In the genomic region with DNA sequence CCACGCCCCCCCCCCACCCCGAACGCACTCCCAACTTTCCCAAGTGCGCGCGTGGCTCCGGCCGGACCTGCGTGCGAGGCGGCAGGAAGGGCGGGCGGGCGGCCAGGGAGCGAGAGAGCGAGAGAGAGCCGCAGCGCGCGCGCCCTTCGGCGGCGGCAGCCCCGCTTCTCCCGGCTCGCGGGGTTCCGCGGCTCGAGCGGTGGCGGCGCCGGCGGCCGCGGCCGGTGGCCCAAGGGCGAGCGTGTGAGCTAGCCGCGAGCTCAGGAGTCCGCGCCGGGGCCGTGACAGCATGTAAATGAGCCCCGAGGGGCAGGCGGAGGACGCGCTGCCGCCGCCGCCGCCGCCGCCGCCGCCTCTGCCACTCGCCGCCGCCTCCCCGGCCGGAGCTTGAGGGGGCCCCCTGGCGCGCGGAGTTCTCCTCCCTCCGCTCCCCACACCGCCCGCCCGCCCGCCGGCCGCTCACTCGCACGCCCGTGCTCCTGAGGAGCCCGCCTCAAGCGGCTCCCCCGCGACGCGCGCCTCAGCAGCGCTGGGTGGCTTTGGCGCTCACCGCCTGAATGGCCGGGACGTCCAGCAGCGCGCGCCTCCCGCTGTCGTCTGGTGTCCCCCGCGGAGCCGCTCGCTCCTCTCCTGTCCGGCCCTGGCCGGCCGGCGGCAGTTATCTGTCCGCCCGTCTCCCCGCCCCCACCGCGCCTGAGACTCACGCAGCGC, we compare ENCODE assay signal across 8 mouse cellular contexts. TPM values are rescaled to one million over a fixed set of nuclear protein-coding genes. Genes with fewer than 3 reads are reported as not detected.
A peak's percentile ranks its signal among the peaks of the same experiment; 100 is the strongest.
DNase-seq lines count a peak whose midpoint lies in the region; ATAC-seq and TF ChIP-seq lines count a peak whose summit lies in the region.

No protein-coding gene starts in this region.

- peaks cover 53% of the 10 kb centered on the region for H3K27me3 ChIP-seq in embryonic facial prominence, embryonic 14.5 days (replicated peaks; ENCODE audit: control insufficient read depth, insufficient read depth, low read length)
- peaks cover 37% of the 10 kb centered on the region for H3K27me3 ChIP-seq in heart, embryonic 13.5 days (replicated peaks)
- H3K27me3 ChIP-seq in kidney, embryonic 16.5 days (ENCODE audit: insufficient read depth, low read length) = peaks cover 33% of the 10 kb centered on the region
- peaks cover 19% of the 10 kb centered on the region; the same call in 1 of the 2 replicates for H3K27me3 ChIP-seq in lung, embryonic 14.5 days (ENCODE audit: insufficient read depth, low read length)
- peaks cover 50% of the 10 kb centered on the region for H3K27me3 ChIP-seq in neural tube, embryonic 15.5 days (replicated peaks)

- 36% methylated on average over 5 of the region's 109 CpGs for WGBS in embryonic facial prominence, embryonic 14.5 days
- 6% methylated on average over 29 of the region's 109 CpGs for WGBS in heart, embryonic 13.5 days
- WGBS in kidney, embryonic 16.5 days = 32% methylated on average over 28 of the region's 109 CpGs
- WGBS in lung, embryonic 14.5 days = 4% methylated on average over 40 of the region's 109 CpGs
- WGBS in neural tube, embryonic 15.5 days = 11% methylated on average over 25 of the region's 109 CpGs

- peak; percentile 67 for ATAC-seq in embryonic facial prominence, embryonic 14.5 days (ENCODE audit: low read depth)
- ATAC-seq in heart, embryonic 13.5 days (ENCODE audit: extremely low read depth, insufficient number of reproducible peaks, low FRiP score, low TSS enrichment) = peak; percentile 46; the same call in 1 of the 2 replicates
- peak; percentile 86 for ATAC-seq in kidney, embryonic 16.5 days (ENCODE audit: low FRiP score, low TSS enrichment)
- ATAC-seq in lung, embryonic 14.5 days (ENCODE audit: insufficient read depth) = peak; percentile 86
- peak; percentile 69; the same call in 1 of the 2 replicates for ATAC-seq in neural tube, embryonic 15.5 days (ENCODE audit: low FRiP score)

- no peak for TF ChIP-seq CTCF in lung, embryonic 14.5 days (IDR thresholded peaks at IDR 0.05; ENCODE audit: low read depth)

- H3K27ac ChIP-seq in embryonic facial prominence, embryonic 14.5 days (replicated peaks; ENCODE audit: low read depth, low read length) = no peak overlapping the region
- H3K27ac ChIP-seq in heart, embryonic 13.5 days (replicated peaks) = peak overlapping the region; percentile 75
- no peak overlapping the region for H3K27ac ChIP-seq in kidney, embryonic 16.5 days (ENCODE audit: low read length)
- no peak overlapping the region for H3K27ac ChIP-seq in lung, embryonic 14.5 days (ENCODE audit: low read depth)
- no peak overlapping the region for H3K27ac ChIP-seq in neural tube, embryonic 15.5 days (replicated peaks)

- H3K9me3 ChIP-seq in embryonic facial prominence, embryonic 14.5 days (ENCODE audit: control insufficient read depth, low read length) = 0 out of 2 replicates have a peak, but pooled peaks cover 3% of the 10 kb centered on the region
- no peaks in the 10 kb centered on the region for H3K9me3 ChIP-seq in heart, embryonic 13.5 days
- peaks cover 5% of the 10 kb centered on the region; the same call in 1 of the 2 replicates for H3K9me3 ChIP-seq in kidney, embryonic 16.5 days (ENCODE audit: low read length)
- no peaks in the 10 kb centered on the region for H3K9me3 ChIP-seq in lung, embryonic 14.5 days (ENCODE audit: low read depth, low read length)
- H3K9me3 ChIP-seq in neural tube, embryonic 15.5 days (replicated peaks) = no peaks in the 10 kb centered on the region

- DNase-seq in B cell, adult 2 months = peak; percentile 71 to 76
- peak; percentile 46 for DNase-seq in adrenal gland, adult 8-10 months
- DNase-seq in embryonic facial prominence, embryonic 14.5 days (ENCODE audit: low spot score) = peak; percentile 45
- peak; percentile 67 for DNase-seq in lung, embryonic 14.5 days
- peak; percentile 27 for DNase-seq in thymus, postnatal 0 days (ENCODE audit: low spot score)

- H3K4me2 ChIP-seq in embryonic facial prominence, embryonic 14.5 days (ENCODE audit: low read depth, low read length) = peak overlapping the region; percentile 74
- H3K4me2 ChIP-seq in heart, embryonic 13.5 days = peak overlapping the region; percentile 76
- H3K4me2 ChIP-seq in kidney, embryonic 16.5 days (replicated peaks; ENCODE audit: low read depth, low read length) = peak overlapping the region; percentile 71
- H3K4me2 ChIP-seq in lung, embryonic 14.5 days = peak overlapping the region; percentile 64
- H3K4me2 ChIP-seq in neural tube, embryonic 15.5 days = peak overlapping the region; percentile 76

- no peaks in the 10 kb centered on the region for H3K36me3 ChIP-seq in embryonic facial prominence, embryonic 14.5 days (ENCODE audit: control insufficient read depth, insufficient read depth, low read length)
- peaks cover 5% of the 10 kb centered on the region for H3K36me3 ChIP-seq in heart, embryonic 13.5 days
- no peaks in the 10 kb centered on the region for H3K36me3 ChIP-seq in kidney, embryonic 16.5 days (ENCODE audit: insufficient read depth, low read length)
- no peaks in the 10 kb centered on the region for H3K36me3 ChIP-seq in lung, embryonic 14.5 days (ENCODE audit: insufficient read depth)
- no peaks in the 10 kb centered on the region for H3K36me3 ChIP-seq in neural tube, embryonic 15.5 days

- H3K4me3 ChIP-seq in embryonic facial prominence, embryonic 14.5 days (ENCODE audit: low read depth, low read length) = peak overlapping the region; percentile 49
- peak overlapping the region; percentile 61 for H3K4me3 ChIP-seq in heart, embryonic 13.5 days
- H3K4me3 ChIP-seq in kidney, embryonic 16.5 days (ENCODE audit: low read length) = peak overlapping the region; percentile 52
- peak overlapping the region; percentile 46 for H3K4me3 ChIP-seq in lung, embryonic 14.5 days (ENCODE audit: low read depth, low read length)
- peak overlapping the region; percentile 52 for H3K4me3 ChIP-seq in neural tube, embryonic 15.5 days (replicated peaks)

- peak overlapping the region; percentile 37 for H3K9ac ChIP-seq in embryonic facial prominence, embryonic 14.5 days (ENCODE audit: low read depth, low read length)
- H3K9ac ChIP-seq in heart, embryonic 13.5 days = peak overlapping the region; percentile 84
- peak overlapping the region; percentile 44; the same call in 1 of the 2 replicates for H3K9ac ChIP-seq in kidney, embryonic 16.5 days (replicated peaks; ENCODE audit: low read length)
- H3K9ac ChIP-seq in lung, embryonic 14.5 days = peak overlapping the region; percentile 22; the same call in 1 of the 2 replicates
- H3K9ac ChIP-seq in neural tube, embryonic 15.5 days (replicated peaks) = peak overlapping the region; percentile 30

- H3K4me1 ChIP-seq in embryonic facial prominence, embryonic 14.5 days (ENCODE audit: control insufficient read depth, insufficient read depth, low read length) = no peaks in the 10 kb centered on the region
- H3K4me1 ChIP-seq in heart, embryonic 13.5 days = no peaks in the 10 kb centered on the region
- H3K4me1 ChIP-seq in kidney, embryonic 16.5 days (ENCODE audit: insufficient read depth, low read length) = no peaks in the 10 kb centered on the region
- H3K4me1 ChIP-seq in lung, embryonic 14.5 days (ENCODE audit: insufficient read depth) = no peaks in the 10 kb centered on the region
- peaks cover 13% of the 10 kb centered on the region for H3K4me1 ChIP-seq in neural tube, embryonic 15.5 days

RNA-seq across cellular contexts. Expression of gene Tsc22d3, which starts 1.5 kb away (rescaled TPM):
- 100 to 1,000 TPM in 3 of 4 experiments, 10 to 100 TPM in 1; 95.1 to 116 (median 103) TPM for total RNA-seq in adrenal gland, adult 8-10 months (2022)
- polyA plus RNA-seq in embryonic facial prominence, embryonic 14.5 days (2014; fragmentation: Nextera tagmentation; extraction: Ambion mirVana) = 99.9 and 108 TPM in 2 replicates
- polyA plus RNA-seq in heart, embryonic 13.5 days (2015; fragmentation: Nextera tagmentation; extraction: Ambion mirVana) = 163 and 212 TPM in 2 replicates
- polyA plus RNA-seq in kidney, embryonic 16.5 days (2015; fragmentation: Nextera tagmentation; extraction: Ambion mirVana) = 110 and 123 TPM in 2 replicates
- 82.8 and 92.0 TPM in 2 replicates for polyA plus RNA-seq in lung, embryonic 14.5 days (2014; fragmentation: Nextera tagmentation; extraction: Ambion mirVana)
- 128 and 132 TPM in 2 replicates for polyA plus RNA-seq in neural tube, embryonic 15.5 days (2015; fragmentation: Nextera tagmentation; extraction: Ambion mirVana)
- polyA plus RNA-seq in thymus, postnatal 0 days (2015; fragmentation: Nextera tagmentation; extraction: Ambion mirVana) = 74.0 and 84.3 TPM in 2 replicates

Comparison
In these comparisons a context has a peak if more than half of its experiments do, and no peak if none do; other contexts are left out.
1. H3K9ac ChIP-seq: peak in every context shown above with its lines; median percentile 84 in heart, embryonic 13.5 days; 44 in kidney, embryonic 16.5 days; 37 in embryonic facial prominence, embryonic 14.5 days; 30 in neural tube, embryonic 15.5 days; 22 in lung, embryonic 14.5 days.